Mouse (Mus musculus) layer of hippocampus, adult 8-10 months (tissue): ENCODE measurements around the gene Mast4. TPM values are rescaled to one million over a fixed set of nuclear protein-coding genes. Genes with fewer than 3 reads are reported as not detected.
A peak's percentile ranks its signal among the peaks of the same experiment; 100 is the strongest.

Experiments
- DNase-seq, 2 experiments: peaks; one replicate each; pipeline ENCODE4 v3.0.0; 2022; ENCODE audit warnings: low spot score in 2 of 2
- total RNA-seq, 4 experiments: library from RNA; stranded (reverse); gene quantifications; 2 replicates each; pipeline ENCODE4 v1.2.4; 2022

Mast4 gene
- total RNA-seq, 4 experiments from 2014 or later, result 62.8 to 81.8 (median 67.6) TPM

DNA sequence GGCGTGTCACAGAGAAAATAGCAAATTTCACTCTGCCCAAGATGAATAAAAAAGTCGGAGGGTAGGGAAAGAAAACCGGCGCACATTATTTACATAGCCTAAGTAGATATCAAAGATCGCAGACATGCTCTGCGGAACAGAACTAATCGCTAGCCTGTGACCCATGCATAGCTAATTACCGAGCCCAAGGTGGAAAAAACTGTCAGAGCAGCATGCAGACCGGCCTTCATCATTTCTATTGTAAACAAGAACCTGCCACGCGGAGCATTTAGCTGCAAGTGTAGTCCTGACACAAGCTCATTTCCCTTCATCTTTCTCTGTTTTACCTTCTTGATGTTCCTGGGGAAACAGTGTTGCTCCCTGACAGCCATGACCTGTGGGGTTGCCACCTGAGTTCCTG, 342.4 kb downstream of the Mast4 start:
- DNase-seq, result no peak

DNA sequence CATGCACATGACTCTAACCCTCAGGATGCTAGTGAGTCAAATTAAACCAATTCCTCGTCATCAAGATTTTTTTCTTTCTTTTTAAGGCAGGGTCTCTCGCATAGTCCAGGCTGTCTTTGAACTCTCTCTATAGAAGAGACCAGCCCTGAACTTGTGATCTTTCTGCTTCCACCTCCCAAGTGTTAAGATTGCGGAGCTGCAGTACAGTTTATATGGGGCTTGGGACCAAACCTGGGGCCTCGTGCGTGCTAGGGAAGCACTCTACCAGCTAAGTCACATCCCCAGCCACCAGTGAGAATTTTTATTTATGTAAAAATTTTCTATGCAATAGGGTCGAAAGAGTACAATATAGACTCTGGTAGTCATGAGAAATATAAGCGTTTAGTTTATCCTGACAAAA, 343.1 kb downstream of the Mast4 start:
- DNase-seq, result no peak

DNA sequence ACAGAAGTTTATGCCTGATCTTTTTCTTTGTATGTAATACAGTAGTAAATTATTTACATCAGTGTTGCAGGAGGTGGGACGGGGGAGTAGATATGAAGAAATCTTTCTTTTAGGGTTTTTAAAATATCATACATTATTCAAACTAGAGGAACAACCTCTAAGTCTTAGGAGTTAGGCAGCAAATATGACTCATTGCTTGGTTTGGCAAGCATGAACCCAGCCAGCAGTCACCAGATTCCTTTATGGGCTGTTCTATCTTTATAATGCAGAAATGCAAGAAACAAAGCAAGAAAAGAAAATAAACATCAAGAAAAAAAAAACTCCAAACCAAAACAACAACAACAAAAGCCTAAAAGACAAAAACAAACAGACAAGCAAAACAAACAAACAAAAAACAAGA, 344.2 kb downstream of the Mast4 start:
- DNase-seq, result no peak

DNA sequence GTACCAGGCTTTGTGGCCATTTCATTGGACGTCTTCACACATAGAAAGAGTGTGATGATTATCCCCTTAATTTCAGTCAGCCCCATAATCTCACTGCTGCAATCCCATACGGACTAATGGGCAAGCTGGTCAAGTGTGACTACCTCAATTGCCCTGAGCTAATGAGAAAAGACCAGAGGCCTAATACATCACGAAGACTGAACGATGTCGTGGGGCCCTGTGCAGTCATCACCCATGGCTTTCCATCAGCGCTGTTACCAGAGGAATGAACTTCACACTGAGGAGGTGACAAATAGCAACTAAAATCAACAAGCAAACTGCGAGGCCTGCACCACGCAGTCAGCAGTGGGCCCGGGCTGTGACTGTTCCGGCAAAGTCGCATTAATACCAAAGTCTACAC, 344.7 kb downstream of the Mast4 start:
- DNase-seq, result no peak

DNA sequence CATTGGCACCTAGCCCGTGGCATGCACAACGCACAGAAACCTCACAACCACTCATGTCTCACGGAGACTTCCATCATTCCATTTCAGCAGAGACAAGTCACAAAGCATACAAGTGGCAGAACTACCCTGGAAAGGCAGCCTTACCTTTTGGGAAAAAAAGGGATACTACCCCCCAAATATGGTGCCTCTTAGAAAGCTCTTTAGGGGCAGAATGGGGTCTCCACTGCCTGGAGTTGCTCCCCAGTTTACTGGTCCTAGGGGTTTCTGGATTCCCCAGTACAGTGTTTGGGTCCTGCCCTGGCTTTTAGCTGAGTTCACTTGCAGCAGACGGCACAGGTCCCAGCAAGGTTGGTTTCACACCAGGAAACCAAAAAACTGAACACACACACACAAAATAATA, 345.3 kb downstream of the Mast4 start:
- DNase-seq, result no peak

DNA sequence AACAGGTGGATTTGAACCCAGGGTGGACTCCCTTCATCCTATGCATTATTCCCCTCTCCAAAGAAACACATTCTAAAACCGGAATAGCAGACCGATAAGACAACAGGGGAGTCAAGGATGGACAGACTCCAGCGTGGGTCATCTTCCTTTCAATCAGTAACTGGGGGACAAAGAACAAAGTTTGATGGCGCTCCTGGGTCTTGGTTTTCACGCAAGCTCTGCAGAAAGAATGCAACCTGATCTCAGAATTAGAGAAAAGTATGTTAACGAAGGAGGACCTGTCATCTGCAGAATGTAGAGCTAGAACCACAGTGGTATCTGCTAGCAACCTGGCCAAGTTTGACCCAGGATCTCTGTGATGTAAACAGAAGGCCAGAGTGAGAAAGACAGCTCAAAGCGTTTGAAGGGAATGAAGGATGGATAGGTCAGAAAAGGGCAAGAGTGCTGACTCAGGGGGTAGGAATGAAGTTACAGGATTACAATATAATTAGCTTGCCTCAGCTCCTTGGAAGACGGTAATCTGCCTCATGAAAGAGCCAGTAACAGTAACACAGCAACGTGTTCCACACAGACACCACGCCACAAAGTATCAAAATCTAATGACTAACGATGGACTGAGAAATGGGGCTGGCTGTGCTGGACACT, 345.9 kb downstream of the Mast4 start:
- no peak for DNase-seq

DNA sequence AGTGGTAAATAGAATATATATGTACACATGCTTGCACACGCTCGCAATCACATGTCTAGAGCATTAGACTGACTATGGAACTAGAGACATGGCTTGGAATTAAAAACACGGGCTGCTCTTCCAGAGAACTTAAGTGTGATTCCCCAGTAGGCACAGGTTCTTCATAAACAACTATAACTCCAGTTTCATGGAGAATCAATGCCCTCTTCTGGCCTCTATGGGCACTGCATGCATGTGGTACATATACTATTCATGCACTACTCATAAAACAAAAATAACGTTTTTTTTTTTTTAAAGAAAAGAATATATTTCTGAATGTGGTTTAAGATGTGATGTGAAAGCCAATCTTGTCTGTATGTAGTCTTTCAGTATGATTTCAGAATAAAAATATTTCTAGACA, 349.7 kb downstream of the Mast4 start:
- no peak for DNase-seq

DNA sequence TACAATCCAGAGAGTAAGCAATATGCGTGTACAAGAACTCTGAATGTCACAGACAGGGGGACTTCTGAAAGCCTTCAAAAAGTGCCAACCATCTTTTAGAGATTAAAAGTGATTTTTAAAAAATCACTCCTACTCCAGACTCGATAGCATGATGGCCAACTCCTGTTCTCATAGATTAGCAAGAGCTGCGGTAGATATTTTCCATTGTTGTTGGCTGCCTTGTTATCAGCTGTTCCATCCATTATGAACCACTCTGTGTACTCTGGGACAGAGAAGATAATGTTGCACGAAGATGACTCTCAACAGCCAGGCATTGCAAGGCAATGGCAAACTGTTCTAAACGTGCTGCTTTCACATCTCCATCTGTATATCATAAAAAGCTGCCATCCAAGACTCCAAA, 360.4 kb downstream of the Mast4 start:
- no peak for DNase-seq

DNA sequence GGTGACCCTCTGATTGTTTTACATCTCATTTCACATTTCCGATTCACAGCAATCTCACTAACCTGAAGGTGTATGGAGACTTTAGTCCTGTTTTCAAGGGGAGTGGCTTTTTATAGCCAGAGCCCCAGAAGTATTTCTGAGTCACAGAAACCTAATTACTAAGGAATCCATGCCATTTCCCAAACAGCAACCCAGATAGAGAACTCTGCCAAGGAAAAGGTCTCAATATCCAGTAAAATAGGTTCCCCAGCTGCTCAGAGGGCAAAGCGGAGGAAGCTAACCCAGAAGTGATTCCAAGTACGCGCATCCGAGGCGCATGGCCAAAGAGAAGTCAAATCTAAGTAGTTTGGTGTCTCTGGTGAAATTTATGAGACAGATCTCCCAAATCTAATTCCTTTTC, 370.8 kb downstream of the Mast4 start:
- DNase-seq, result no peak

DNA sequence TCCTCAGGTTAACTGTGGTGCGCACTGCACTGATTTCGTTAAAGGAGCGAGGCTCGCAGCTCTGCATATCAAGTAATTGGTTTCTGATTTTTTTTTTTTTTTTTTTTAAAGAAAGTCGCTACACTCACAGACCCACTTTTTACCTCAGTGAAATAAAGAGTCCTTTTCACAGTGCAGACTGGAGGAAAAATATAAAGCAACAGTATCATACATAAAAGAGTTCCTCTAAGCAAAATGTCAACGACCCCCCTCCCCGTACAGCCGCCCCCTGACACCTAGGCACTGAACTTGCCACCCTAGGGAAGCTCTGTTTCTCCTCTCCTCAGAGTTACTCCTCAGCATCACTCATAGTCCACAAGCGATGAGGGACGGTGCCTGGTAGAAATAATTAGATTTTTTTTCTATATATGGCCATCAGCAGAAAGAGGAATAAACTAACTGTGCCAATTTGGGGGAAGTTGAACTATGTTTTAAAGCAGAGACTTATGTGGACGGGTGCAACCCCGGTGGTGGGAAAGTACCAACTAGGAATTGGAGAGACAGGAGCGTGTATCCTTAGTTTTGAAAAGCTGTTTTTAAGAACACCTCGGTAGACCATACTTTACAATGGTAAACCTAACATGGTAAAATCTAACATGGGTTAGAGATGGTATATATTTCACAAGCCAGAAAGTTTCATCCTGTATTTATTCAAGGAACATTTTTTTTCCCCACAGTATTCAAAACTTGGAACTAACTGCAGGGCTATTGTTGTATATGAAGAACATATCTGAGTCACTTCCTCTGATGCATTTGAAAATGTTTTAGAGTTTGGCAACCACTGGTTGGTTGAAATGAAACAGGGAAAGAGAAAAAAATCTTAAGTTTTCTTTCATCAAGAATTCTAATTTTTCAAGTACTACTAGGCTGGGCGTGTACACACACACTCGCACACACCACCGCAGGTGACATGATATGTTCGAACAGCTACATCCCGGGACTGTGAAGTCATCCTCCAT, 375.7 kb downstream of the Mast4 start:
- DNase-seq, result no peak

DNA sequence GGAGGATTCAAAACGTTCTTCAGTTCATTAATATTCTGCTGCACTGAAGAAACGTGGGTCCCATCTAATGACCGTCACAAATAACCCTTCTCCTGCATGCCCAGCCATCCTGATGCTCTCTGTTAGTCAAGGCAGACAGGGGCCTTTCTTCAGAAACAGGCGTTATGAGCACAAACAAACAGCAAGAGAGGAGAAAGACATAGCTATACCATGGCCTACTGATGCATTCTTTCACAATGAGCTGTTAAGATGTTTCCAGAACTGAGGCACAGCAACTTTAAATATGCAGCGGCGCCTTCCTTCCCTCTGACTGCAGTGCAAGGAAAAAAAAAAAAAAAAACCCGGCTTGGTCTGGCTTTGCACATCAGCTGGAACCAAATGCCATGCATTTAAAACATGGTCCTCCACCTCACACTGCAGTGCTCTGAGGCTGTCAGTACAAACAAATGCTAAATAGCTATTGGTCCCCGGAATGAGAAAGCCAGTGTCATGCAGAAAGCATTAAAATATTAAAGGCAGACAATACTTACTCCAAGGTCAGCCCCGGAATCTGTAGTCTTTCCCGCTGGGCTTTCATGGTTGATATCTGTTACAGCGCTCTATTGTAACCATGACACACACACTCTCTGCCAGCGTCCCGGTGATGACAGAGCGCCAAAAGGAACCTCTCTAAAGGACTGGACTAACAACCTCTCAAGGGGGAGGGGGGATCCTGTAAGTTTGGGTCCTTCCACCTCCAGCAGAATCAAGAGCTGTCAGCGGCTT, 376.6 kb downstream of the Mast4 start:
- DNase-seq, result peak in 1 of 2 experiments; percentile 43

DNA sequence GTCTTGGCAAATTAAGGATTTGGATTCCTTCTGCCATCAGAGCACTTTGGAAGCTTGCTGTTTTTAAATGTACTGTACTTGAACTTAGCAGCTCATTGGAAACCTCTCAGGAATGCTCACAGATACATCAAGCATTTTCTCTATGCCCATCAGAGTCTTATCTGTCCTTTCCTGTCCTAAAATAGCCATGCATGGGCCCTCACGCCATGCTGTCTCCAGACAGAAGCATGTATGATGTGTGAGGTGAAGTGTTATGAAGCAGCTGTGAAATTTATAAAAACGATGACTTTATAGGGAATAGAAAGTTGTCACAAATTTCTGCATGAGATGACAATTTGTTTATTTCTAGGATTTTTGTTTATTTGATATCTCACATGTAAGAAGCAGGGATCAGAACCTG, 378.8 kb downstream of the Mast4 start:
- DNase-seq, result no peak

DNA sequence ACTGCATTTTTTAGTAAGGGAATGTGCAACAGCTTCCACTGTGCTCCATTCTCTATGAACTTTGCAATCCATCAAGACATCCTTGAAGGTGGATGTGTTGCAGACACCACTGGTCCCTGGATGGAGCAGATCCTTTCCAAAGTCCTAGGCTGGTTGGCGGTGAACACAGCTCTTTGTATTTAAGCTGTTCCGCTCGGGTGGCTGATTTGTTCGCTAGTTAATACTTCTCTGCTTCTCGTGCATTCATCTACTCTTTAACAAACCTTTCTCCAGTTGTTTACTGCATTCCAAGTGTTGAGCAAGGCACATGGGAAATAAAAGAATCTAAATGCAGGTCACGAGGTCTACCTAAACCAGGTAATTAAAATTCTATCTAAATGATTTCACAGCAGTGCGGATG, 384.5 kb downstream of the Mast4 start:
- no peak for DNase-seq

DNA sequence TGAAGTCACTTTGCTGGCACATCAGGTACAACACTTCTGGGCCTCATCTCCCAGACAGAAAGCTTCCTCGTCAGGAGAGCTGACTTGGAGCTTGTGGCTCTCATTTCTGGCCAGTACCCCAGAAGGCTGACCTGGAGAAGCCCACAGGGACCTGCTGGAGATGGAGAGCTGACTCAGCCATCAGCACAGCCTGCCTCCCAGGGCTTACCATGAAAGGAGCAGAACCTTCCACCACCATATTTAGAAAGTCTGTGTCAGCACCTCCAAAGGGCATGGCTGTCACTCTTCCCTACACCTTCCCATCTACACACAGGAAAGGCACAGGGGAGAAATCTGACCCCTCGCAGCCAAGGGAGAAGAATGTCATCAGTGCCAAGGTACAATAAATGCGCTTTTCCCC, 385.3 kb downstream of the Mast4 start:
- DNase-seq, result no peak

DNA sequence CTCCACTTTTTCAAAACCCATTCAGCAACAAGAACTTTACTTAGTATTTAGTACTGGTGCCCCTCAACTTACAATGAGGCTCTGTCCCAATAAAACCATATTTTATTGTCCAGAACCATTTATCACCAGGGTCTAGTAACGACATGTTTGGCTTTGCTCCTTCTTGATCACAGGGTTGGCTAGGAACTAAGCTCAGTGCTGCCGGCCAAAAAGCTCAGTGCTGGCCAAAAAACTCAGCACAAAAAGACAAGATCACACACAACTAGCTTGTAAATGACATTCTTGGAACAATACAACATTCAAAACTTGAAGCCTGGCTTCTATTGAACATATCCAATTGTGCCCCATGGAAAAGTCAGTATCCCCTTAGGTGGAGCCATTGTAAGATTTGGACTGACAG, 386.8 kb downstream of the Mast4 start:
- no peak for DNase-seq

DNA sequence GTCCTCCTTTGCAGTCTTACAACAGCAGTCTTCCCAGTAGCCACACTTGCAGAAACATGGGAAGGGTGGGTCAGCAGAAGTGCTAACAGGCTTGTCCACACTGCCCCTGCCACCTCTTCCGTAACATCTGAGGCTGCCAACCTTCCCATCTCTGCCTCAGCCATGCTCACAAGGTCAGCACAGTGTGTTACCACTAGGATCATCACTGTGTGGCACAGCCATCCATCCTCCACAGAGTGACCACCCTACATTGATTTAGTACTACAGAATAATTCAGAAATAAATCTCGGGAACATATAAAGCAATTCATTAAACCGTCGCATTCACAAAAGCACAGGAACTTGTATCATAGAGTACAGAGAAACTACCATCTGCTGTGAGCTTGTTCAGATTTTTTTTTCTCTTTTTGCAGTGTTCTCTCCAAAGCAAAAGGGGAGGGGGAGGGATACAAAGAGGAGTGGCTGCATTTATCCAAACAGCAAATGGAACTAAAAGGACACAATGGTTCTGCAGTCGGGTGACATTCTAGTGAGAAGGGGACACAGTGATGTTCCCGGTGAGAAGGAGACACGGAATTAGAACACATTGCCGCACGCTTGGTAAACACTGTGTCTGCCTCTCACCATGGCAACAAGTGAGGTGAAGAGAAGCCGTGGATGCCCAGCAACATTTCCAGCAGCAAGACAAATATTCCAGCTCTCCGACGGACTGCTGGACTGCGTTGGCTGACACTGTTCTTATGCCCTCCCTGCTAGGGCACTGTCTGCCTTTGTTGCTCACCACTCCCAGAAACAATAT, 388.1 kb downstream of the Mast4 start:
- peak in 1 of 2 experiments; percentile 45 for DNase-seq

DNA sequence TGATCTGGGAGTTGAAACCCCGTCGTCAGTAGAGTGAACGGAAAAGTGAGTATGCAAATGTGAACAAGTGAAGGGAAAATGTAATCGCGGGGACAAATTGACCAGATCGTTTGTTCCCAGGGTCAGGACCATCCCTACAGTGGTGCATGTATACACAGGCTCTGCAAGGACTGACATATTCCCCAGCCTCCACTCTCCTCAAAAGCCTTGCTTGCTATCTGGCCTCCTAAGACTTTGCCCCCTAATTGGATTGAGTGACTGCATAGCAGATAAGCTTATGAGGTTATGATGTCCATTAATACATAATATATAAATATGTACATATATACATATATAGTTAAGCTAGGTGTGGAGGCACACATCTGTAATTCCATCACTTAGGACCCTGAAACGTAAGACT, 388.8 kb downstream of the Mast4 start:
- DNase-seq, result no peak

DNA sequence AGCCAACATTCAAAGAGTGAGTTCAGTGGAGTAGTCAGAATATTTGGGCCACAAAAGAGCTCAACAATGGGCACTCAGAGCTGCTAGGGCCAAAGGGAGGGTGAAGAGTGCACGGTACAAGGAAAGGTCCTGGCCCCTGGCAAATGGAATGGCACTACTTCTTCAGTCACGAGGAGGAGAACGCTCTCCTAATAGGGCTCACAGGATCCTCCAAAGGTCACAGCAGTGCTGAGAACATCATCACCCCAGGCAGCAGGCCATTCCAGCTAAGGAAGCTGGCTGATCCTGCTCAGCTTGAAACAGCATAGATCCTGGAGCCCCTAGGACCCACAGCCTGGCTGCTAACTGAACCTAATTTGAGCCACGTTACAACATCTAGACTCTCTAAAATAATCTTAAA, 389.8 kb downstream of the Mast4 start:
- DNase-seq, result no peak

DNA sequence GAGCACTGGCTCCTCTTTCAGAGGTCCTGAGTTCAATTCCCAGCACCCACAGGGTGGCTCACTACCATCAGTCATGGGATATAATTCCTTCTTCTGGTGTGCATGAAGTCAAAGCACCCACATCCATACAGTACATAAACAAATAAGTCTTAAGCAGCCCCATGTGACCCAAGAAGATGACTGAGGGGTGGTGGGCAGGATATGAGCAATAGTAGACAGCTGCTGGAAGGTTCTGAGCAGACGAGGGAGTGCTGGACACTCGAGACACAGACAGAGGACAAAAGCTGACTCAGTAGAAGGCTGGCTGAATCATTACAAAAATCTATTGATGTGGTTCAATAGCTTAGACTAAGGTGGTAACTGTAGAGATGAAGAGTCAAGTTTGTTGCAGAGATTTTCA, 391.7 kb downstream of the Mast4 start:
- no peak for DNase-seq

DNA sequence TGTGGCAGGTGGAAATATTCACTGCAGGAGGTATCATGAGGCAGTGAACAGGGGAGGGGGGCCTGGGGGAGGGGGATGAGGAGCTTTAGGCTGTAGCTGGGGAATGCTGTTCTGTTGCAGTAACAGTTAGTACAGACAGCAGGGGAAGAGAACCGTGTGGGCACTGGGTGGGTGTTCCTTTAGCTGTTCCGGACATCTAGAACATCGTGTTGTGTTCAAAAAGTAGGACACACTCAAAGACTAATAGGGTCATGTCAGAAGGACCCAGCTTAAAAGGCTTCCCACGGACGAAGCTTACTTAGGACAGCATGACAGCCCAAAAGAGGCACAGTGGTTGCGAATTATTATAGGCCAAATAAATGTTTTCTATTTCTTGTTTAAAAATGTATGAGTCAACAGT, 393.8 kb downstream of the Mast4 start:
- no peak for DNase-seq

DNA sequence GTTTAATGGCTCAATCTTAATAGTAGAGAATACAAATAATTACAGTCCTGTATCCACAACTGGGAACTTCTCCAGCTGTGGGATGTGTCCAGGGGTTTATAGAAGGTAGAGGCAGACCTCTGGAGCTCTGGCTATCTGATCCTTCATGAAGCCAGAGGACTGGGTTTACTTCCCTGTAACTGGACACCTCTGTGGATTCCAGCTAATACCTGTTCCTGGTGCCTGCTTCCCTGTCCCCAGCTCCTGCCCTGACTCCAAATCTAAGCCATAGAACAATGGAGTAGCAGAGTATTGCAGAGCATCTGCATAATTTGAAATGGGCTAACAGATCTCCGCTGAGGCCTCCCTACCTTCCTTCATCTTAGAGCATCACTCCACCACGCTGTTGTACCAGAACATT, 398.1 kb downstream of the Mast4 start:
- DNase-seq, result no peak
